Mouse (Mus musculus): ENCODE measurements around the gene Btk. TPM values are rescaled to one million over a fixed set of nuclear protein-coding genes. Genes with fewer than 3 reads are reported as not detected.

The Btk gene
- polyA plus RNA-seq, 1 experiment from 2014 or later, result 0.92 TPM

GRCm38 (mm10) chrX:134523772-134524171 lies 59.6 kb downstream of the Btk start:
- no peak for DNase-seq (ENCODE audit: low spot score, missing footprints)
- no peaks in the 10 kb centered on the region for H3K36me3 ChIP-seq (ENCODE audit: control insufficient read depth, insufficient read depth, low read length)
- ATAC-seq (ENCODE audit: low FRiP score), result no peak
- 80% methylated on average over 4 of the region's 4 CpGs for WGBS
- no peaks in the 10 kb centered on the region for H3K9me3 ChIP-seq (ENCODE audit: control insufficient read depth, low read length)
- no peak overlapping the region for H3K4me2 ChIP-seq
- no peaks in the 10 kb centered on the region for H3K4me1 ChIP-seq (ENCODE audit: control insufficient read depth, insufficient read depth, low read length)
- H3K9ac ChIP-seq (ENCODE audit: low read length), result no peak overlapping the region
- no peak overlapping the region for H3K4me3 ChIP-seq (ENCODE audit: low read depth, low read length)
- no peaks in the 10 kb centered on the region for H3K27me3 ChIP-seq (ENCODE audit: control insufficient read depth, insufficient read depth, low read length)
- H3K27ac ChIP-seq (ENCODE audit: low read depth, low read length), result no peak overlapping the region

GRCm38 (mm10) chrX:134509473-134509872 lies 73.9 kb downstream of the Btk start:
- H3K27me3 ChIP-seq (ENCODE audit: control insufficient read depth, insufficient read depth, low read length), result no peaks in the 10 kb centered on the region
- H3K36me3 ChIP-seq (ENCODE audit: control insufficient read depth, insufficient read depth, low read length), result no peaks in the 10 kb centered on the region
- DNase-seq (ENCODE audit: low spot score, missing footprints), result no peak
- H3K9ac ChIP-seq (ENCODE audit: low read length), result no peak overlapping the region
- H3K27ac ChIP-seq (ENCODE audit: low read depth, low read length), result no peak overlapping the region
- ATAC-seq (ENCODE audit: low FRiP score), result no peak
- H3K9me3 ChIP-seq (ENCODE audit: control insufficient read depth, low read length), result no peaks in the 10 kb centered on the region
- 58% methylated on average over 2 of the region's 2 CpGs for WGBS
- no peak overlapping the region for H3K4me2 ChIP-seq
- H3K4me3 ChIP-seq (ENCODE audit: low read depth, low read length), result no peak overlapping the region
- no peaks in the 10 kb centered on the region for H3K4me1 ChIP-seq (ENCODE audit: control insufficient read depth, insufficient read depth, low read length)

GRCm38 (mm10) chrX:134507977-134508376 lies 75.4 kb downstream of the Btk start:
- H3K36me3 ChIP-seq (ENCODE audit: control insufficient read depth, insufficient read depth, low read length), result no peaks in the 10 kb centered on the region
- H3K27me3 ChIP-seq (ENCODE audit: control insufficient read depth, insufficient read depth, low read length), result no peaks in the 10 kb centered on the region
- H3K4me1 ChIP-seq (ENCODE audit: control insufficient read depth, insufficient read depth, low read length), result no peaks in the 10 kb centered on the region
- DNase-seq (ENCODE audit: low spot score, missing footprints) (no peak), ATAC-seq (ENCODE audit: low FRiP score) (no peak)
- H3K27ac ChIP-seq (ENCODE audit: low read depth, low read length), result no peak overlapping the region
- no peak overlapping the region for H3K4me3 ChIP-seq (ENCODE audit: low read depth, low read length)
- no peak overlapping the region for H3K9ac ChIP-seq (ENCODE audit: low read length)
- 67% methylated on average over 6 of the region's 6 CpGs for WGBS
- H3K4me2 ChIP-seq, result no peak overlapping the region
- H3K9me3 ChIP-seq (ENCODE audit: control insufficient read depth, low read length), result no peaks in the 10 kb centered on the region

- H3K9me3 ChIP-seq (ENCODE audit: control insufficient read depth, low read length), result no peaks in the 10 kb centered on the region
- ATAC-seq (ENCODE audit: low FRiP score) (no peak), DNase-seq (ENCODE audit: low spot score, missing footprints) (no peak)
- H3K9ac ChIP-seq (ENCODE audit: low read length), result no peak overlapping the region
- H3K27me3 ChIP-seq (ENCODE audit: control insufficient read depth, insufficient read depth, low read length), result no peaks in the 10 kb centered on the region
- H3K27ac ChIP-seq (ENCODE audit: low read depth, low read length), result no peak overlapping the region
- no peak overlapping the region for H3K4me3 ChIP-seq (ENCODE audit: low read depth, low read length)
- H3K4me1 ChIP-seq (ENCODE audit: control insufficient read depth, insufficient read depth, low read length), result no peaks in the 10 kb centered on the region
- no peak overlapping the region for H3K4me2 ChIP-seq
- no peaks in the 10 kb centered on the region for H3K36me3 ChIP-seq (ENCODE audit: control insufficient read depth, insufficient read depth, low read length)
- WGBS, result 89% methylated on average over 8 of the region's 8 CpGs
Observed at GRCm38 (mm10) chrX:134500651-134501050, 82.7 kb downstream of the Btk start.

Other genes starting within 250 kb of the Btk start
- 8.8 and 9.3 TPM in 2 replicates for gene Drp2, start 179.0 kb downstream of the Btk start, polyA plus RNA-seq (2014; fragmentation: Nextera tagmentation; extraction: Ambion mirVana)
- gene Taf7l, start 107.1 kb downstream of the Btk start, polyA plus RNA-seq (2014; fragmentation: Nextera tagmentation; extraction: Ambion mirVana), result not detected in 2 replicates
- 71.6 and 79.4 TPM in 2 replicates for gene Timm8a1, start 41.7 kb downstream of the Btk start, polyA plus RNA-seq (2014; fragmentation: Nextera tagmentation; extraction: Ambion mirVana)
- 292 and 298 TPM in 2 replicates for gene Rpl36a, start 2.1 kb upstream of the Btk start, polyA plus RNA-seq (2014; fragmentation: Nextera tagmentation; extraction: Ambion mirVana)
- gene Gla, start 17.6 kb upstream of the Btk start, polyA plus RNA-seq (2014; fragmentation: Nextera tagmentation; extraction: Ambion mirVana), result 3.5 and 4.7 TPM in 2 replicates
- 179 and 184 TPM in 2 replicates for gene Hnrnph2, start 17.6 kb upstream of the Btk start, polyA plus RNA-seq (2014; fragmentation: Nextera tagmentation; extraction: Ambion mirVana)
- gene Armcx4, start 102.9 kb upstream of the Btk start, polyA plus RNA-seq (2014; fragmentation: Nextera tagmentation; extraction: Ambion mirVana), result 6.9 and 7.6 TPM in 2 replicates
- 48.2 and 50.0 TPM in 2 replicates for gene Armcx1, start 134.4 kb upstream of the Btk start, polyA plus RNA-seq (2014; fragmentation: Nextera tagmentation; extraction: Ambion mirVana)
- gene Armcx6, start 167.8 kb upstream of the Btk start, polyA plus RNA-seq (2014; fragmentation: Nextera tagmentation; extraction: Ambion mirVana), result 14.4 and 15.4 TPM in 2 replicates
- 58.7 and 65.9 TPM in 2 replicates for gene Armcx3, start 173.0 kb upstream of the Btk start, polyA plus RNA-seq (2014; fragmentation: Nextera tagmentation; extraction: Ambion mirVana)
- 84.1 and 87.8 TPM in 2 replicates for gene Armcx2, start 225.7 kb upstream of the Btk start, polyA plus RNA-seq (2014; fragmentation: Nextera tagmentation; extraction: Ambion mirVana)

All from midbrain, embryonic 11.5 days (tissue).